Mouse (Mus musculus): ENCODE measurements around the gene Asic1. TPM values are rescaled to one million over a fixed set of nuclear protein-coding genes. Genes with fewer than 3 reads are reported as not detected.

The Asic1 gene
- total and polyA plus RNA-seq, 3 experiments: 0.08 to 1.0 TPM; not detected in 1

DNA sequence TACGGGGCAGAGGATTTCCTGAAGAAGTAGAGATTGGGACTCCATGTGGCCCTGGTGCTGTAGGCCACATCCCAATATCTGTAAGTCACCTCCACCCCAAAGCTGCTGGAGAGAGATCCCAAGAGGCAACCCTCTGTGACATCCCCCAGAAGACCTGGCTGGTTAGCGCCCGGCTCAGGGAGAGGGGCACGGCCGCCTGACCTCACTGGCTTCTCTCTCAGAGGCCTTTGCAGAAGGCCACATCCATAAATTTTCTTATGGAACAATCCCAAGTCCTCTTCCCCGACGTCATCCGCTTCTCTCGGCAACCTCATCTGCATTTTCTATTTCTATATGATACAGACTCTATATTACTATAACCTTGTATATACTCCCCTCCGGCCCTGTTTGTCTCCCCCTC lies 29.5 kb downstream of the Asic1 start:
- Histone ChIP-seq H3K36me3 (ENCODE audit: control insufficient read depth in 1 of 2, insufficient read depth in 2 of 2, low read length in 2 of 2) (peaks cover 0 to 10% of the 10 kb centered on the region in 2 experiments; a peak in 1 of 4 replicates), H3K79me2 (ENCODE audit: control insufficient read depth, insufficient read depth, low read length, poor library complexity) (peaks cover 4% of the 10 kb centered on the region; the same call in 1 of the 2 replicates), H3K27ac (ENCODE audit: control insufficient read depth, low read depth, low read length) (no peak overlapping the region), H3K9me3 (replicated peaks; ENCODE audit: insufficient read depth, low read length) (no peaks in the 10 kb centered on the region), H3K9ac (ENCODE audit: control insufficient read depth, low read depth, low read length, poor library complexity, severe bottlenecking) (no peak overlapping the region), H3K27me3 (ENCODE audit: control insufficient read depth in 1 of 2, insufficient read depth in 2 of 2, low read length in 2 of 2) (peaks cover under 1 to 5% of the 10 kb centered on the region in 2 experiments; a peak in 3 of 4 replicates), H3K4me1 (ENCODE audit: control insufficient read depth in 1 of 2, insufficient read depth in 2 of 2, low read length in 2 of 2) (peaks cover 0 to 22% of the 10 kb centered on the region in 2 experiments; a peak in 3 of 4 replicates), H3K4me3 (ENCODE audit: control insufficient read depth in 1 of 2, insufficient read depth in 1 of 2, low read depth in 2 of 2, low read length in 2 of 2) (no peak overlapping the region)
- no peak for DNase-seq (ENCODE audit: low read depth, low spot score)
- TF ChIP-seq GATA1 (IDR thresholded peaks at IDR 0.05; ENCODE audit: low read depth, low read length): no peak
- no peak for TF ChIP-seq ZNF384 (IDR thresholded peaks at IDR 0.05; ENCODE audit: low read depth, low read length)
- no peak for TF ChIP-seq NELFE (IDR thresholded peaks at IDR 0.05; ENCODE audit: low read depth, low read length)
- no peak for TF ChIP-seq MYB (IDR thresholded peaks at IDR 0.05; ENCODE audit: low read depth, low read length)
- TF ChIP-seq ZC3H11A (IDR thresholded peaks at IDR 0.05; ENCODE audit: low read depth, low read length): no peak
- no peak for TF ChIP-seq RAD21 (IDR thresholded peaks at IDR 0.05; ENCODE audit: low read depth, low read length)
- no peak for TF ChIP-seq CTCF (IDR thresholded peaks at IDR 0.05 in 2 of 3, conservative IDR thresholded peaks at IDR 0.05 in 1 of 3; ENCODE audit: control insufficient read depth in 1 of 3, insufficient read depth in 1 of 3, low read depth in 2 of 3, low read length in 3 of 3, poor library complexity in 1 of 3, severe bottlenecking in 1 of 3)
- TF ChIP-seq SMC3 (IDR thresholded peaks at IDR 0.05; ENCODE audit: low read depth, low read length): no peak
- no peak for TF ChIP-seq KAT2A (conservative IDR thresholded peaks at IDR 0.05; ENCODE audit: low read depth, low read length)
- TF ChIP-seq CHD1 (IDR thresholded peaks at IDR 0.05; ENCODE audit: low read depth, low read length): no peak
- TF ChIP-seq MAFK (IDR thresholded peaks at IDR 0.05; ENCODE audit: borderline replicate concordance, low read depth, low read length): no peak
- no peak for TF ChIP-seq RCOR1 (IDR thresholded peaks at IDR 0.05; ENCODE audit: low read depth, low read length)
- no peak for TF ChIP-seq MYC (IDR thresholded peaks at IDR 0.05; ENCODE audit: low read depth, low read length)
- TF ChIP-seq E2F4 (IDR thresholded peaks at IDR 0.05; ENCODE audit: borderline replicate concordance, low read depth, low read length): no peak
- no peak for TF ChIP-seq ZMIZ1 (IDR thresholded peaks at IDR 0.05; ENCODE audit: low read depth, low read length)
- TF ChIP-seq POLR2AphosphoS5 (IDR thresholded peaks at IDR 0.05; ENCODE audit: borderline replicate concordance, low read depth, low read length): no peak
- TF ChIP-seq USF2 (IDR thresholded peaks at IDR 0.05; ENCODE audit: borderline replicate concordance in 1 of 2, insufficient read depth in 1 of 2, low read depth in 1 of 2, low read length in 2 of 2): no peak
- TF ChIP-seq POLR2A (IDR thresholded peaks at IDR 0.05; ENCODE audit: control insufficient read depth in 1 of 2, insufficient read depth in 1 of 2, low read depth in 1 of 2, low read length in 2 of 2, poor library complexity in 1 of 2): no peak
- no peak for TF ChIP-seq POLR2AphosphoS2 (IDR thresholded peaks at IDR 0.05; ENCODE audit: low read length)
- no peak for TF ChIP-seq ZKSCAN1 (IDR thresholded peaks at IDR 0.05; ENCODE audit: low read depth, low read length)

All from MEL (cell line).